Mouse (Mus musculus) small intestine, adult 2 months (tissue): ENCODE data around the gene Eci2.
A peak's percentile ranks its signal among the peaks of the same experiment; 100 is the strongest.

Experiments used
- CTCF ChIP-seq: fragments of 200-500 bp; IDR thresholded peaks from 2 replicates; pipeline ENCODE4 v1.5.1; 2012; ENCODE audit warnings: low read depth, mild to moderate bottlenecking, control low read depth, inconsistent platforms, low read length, moderate library complexity, mixed read lengths; ENCODE audit not compliant: insufficient replicate concordance, insufficient read length; ENCODE audit errors: extremely low read depth
- POLR2A ChIP-seq: fragments of 200-500 bp; IDR thresholded peaks from 2 replicates; pipeline ENCODE4 v1.6.1; 2012; ENCODE audit warnings: low read depth, mild to moderate bottlenecking, control low read depth, inconsistent platforms, low read length, moderate library complexity

GRCm38 (mm10) chr13:34963511-34964397, 63.1 kb downstream of the Eci2 start, which contains the start of gene Eci3:
- TF ChIP-seq POLR2A = peak; percentile 30
- no peak for TF ChIP-seq CTCF
